Mouse (Mus musculus): ENCODE data around the gene Rasgrf1.

The Rasgrf1 gene

GRCm38 (mm10) chr9:89970886-89971486, 61.3 kb downstream of the Rasgrf1 start:
- no peak for DNase-seq (ENCODE audit: low spot score)

- no peak for DNase-seq (ENCODE audit: low spot score)
These were observed 62.6 kb downstream of the Rasgrf1 start for GRCm38 (mm10) chr9:89972321-89972720.

DNA sequence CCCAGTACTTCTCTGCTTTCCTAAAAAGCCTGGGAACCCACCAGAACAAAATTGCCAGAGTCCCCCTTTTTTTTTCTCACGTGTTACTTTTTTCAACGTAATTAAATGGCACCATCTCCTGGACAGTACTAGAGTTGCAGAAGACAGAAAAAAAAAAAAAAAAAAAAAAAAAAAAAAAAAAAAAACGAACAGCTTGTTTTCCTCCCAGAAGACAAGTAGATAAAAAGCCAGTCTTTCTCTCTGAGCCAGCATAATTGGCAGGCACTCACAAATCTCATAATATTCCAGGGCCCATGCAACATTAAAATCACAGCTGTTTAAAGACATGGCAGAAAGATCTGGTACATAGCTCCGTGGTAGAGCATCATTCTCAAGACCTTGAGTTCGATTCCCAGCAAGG, 64.1 kb downstream of the Rasgrf1 start:
- no peak for DNase-seq (ENCODE audit: low spot score)

DNA sequence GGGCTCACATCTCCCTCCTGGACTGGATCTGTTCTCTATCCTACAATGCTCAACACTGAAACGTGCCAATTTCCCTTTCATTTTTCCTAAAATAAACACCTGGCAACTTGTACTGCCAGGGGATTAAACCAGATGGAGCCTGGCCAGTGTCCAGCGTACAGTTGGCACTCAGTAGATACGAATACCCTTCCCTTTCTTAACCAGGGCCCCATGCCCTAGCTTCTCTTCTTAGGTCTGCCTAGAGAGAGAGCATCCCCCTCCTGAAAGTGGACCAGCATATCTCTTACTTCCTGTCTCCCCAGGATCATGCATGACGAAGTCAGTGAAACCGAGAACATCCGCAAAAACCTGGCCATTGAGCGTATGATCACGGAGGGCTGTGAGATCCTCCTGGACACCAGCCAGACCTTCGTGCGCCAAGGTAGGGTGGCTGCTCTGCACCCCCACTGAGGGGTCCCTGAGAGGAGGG, 64.8 kb downstream of the Rasgrf1 start:
- no peak for DNase-seq (ENCODE audit: low spot score)

- no peak for DNase-seq (ENCODE audit: low spot score)
These were observed 66.7 kb downstream of the Rasgrf1 start for GRCm38 (mm10) chr9:89976366-89976940.

DNA sequence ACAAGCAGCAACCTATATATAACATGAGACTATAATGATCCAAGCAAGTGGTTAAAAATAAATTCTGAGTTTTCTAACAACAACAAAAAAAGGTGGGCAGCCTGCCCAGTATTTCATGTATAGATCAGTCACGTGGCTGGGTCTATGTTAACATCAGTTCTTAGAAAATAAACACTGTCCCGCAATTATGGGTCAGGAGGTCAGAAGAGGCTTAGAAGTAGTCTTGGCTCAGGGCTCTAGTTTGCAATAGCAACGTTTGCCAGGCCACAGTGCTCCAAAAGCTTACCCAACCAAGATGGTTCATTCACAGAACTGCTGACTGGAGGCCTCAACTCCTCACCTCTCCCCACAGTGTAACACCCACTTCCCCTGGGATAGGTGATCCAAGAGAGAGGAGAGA, 69.5 kb downstream of the Rasgrf1 start:
- no peak for DNase-seq (ENCODE audit: low spot score)

- DNase-seq (ENCODE audit: low spot score): no peak
These were observed 72.5 kb downstream of the Rasgrf1 start for GRCm38 (mm10) chr9:89982256-89982655.

GRCm38 (mm10) chr9:89988053-89988452, 78.3 kb downstream of the Rasgrf1 start:
- no peak for DNase-seq (ENCODE audit: low spot score)

- DNase-seq (ENCODE audit: low spot score): no peak
These were observed 79.3 kb downstream of the Rasgrf1 start for GRCm38 (mm10) chr9:89988811-89989528.

DNA sequence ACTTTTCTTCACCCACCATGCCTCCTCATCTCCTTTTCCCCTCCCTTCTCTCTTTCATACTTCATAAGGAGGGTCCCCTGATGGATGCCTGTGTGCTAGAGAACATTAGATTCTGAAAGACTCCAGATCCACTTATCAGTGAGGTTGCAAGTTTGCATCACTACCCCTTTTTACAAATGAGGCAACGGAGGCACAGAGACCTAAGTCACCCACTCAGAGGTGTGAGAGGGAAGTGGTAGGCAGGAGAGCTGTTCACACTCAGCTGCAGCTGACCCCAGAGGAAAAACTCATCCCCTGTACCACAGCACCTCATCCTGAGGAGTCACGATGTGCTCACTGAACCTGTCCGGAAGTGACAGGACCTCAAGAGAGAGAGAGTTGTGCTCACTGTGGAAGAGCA, 96.7 kb downstream of the Rasgrf1 start:
- no peak for DNase-seq (ENCODE audit: low spot score)

- no peak for DNase-seq (ENCODE audit: low spot score)
These were observed 97.4 kb downstream of the Rasgrf1 start for GRCm38 (mm10) chr9:90007094-90007493.

DNA sequence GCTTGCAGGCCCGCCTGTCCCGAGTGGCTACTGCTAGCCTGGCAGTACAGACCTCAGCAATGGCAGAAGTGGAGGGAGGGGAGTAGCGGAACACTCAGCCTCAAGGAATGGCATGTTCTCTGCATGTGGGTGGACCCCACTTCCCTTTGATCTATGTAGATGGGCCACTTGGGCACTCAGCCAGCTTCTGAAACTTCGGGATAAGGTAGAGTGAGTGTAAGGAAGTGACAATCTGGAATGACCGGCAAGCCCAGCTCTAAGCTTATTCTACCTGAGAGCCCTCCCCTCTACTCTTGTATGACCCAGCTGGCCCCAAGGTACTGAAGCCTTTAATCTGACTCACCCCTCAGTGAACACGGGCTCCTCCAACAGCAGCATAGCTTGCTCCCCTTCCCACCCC, 98.4 kb downstream of the Rasgrf1 start:
- DNase-seq (ENCODE audit: low spot score): no peak

DNA sequence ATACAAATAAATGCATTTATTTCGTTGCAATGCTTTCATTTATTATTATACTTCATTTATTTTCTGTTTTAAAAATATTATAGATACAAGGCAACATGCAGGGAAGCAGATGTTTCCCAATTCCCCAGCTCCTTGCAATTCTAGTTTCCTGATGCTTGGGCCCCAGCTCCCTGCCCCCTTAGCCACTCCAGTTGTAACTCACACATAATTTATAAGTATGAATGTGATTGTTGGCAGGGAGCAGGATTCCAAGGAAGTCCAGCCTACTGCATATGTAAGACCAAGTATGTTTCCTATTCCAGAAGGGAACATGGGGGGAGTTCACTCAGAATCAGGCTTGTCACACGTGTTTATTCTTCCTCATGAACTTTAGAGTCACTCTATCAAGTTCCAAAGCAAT, 102.1 kb downstream of the Rasgrf1 start:
- no peak for DNase-seq (ENCODE audit: low spot score)

DNA sequence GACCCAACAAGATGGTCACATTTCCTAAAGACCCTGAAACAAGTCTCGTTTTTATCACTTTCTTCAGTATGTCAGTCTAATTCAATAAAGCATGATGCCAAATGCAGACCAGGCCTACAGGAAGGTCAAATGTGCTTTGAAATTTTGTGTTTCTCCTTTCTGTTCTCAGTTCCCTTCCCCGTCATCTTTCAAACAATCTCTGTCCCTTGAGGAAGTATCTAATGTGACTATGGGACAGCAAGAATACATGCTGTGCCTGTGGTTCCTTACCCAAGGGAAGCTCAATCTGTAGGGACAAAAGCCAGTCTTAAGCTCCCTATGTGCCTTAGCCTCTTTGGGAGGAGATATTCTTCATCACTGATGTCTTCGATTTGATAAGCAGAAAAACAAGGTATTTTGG, 104.9 kb downstream of the Rasgrf1 start:
- DNase-seq (ENCODE audit: low spot score): no peak

DNA sequence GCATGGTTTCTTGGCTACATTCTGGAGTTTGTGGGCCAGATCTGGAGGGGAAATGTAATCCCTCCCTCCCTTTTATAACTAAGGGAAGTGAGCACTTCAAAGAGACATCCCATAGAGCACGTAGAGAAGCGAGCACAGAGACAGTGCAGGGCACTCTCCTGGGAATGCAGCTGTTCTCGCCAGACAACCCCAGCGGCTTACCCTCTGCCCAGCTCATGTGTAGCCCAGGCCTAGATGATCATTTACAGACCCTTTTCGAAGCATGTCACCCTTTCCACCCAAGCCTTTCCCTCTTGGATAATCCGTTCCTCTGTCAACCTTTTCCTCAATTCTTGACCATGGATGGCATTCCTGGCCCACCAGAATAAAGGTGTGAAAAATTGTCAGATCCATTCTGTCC, 106.5 kb downstream of the Rasgrf1 start:
- no peak for DNase-seq (ENCODE audit: low spot score)

DNA sequence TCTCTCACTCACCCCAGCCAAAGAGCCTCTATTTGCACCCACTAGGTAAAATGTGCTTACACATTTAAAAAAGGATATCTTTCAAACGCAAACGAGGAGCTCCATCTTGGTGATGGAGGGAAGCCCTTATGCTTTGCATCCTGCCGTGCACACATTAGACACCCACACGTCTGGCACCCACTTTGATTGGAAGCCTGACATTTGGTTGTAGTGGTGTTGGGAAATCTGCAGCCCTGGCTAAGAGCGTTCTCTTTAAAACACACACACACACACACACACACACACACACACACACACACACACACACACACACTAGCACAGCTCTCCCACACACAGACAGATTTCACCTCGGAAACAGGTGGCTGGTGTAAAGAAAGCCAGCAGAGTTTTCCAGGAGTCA, 111.2 kb downstream of the Rasgrf1 start:
- DNase-seq (ENCODE audit: low spot score): no peak

DNA sequence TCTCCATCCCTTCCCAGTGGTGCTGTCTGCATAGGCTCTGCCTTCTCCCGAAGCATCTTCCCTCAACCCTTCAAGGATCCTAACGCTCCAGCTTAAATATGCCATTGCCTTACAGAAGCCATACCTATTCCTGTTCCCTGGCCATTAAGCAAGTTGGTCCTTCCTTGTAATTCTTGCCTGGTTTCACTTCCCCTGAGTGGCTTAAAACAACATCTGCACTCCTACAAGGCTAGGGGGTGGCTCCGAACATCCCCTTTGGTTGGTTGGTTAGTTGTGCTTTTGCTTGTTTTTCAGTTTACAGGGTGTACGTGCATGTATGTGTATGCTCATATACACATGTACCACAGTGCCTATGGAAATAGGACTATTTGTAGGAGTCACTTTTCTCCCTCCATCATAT, 111.7 kb downstream of the Rasgrf1 start:
- no peak for DNase-seq (ENCODE audit: low spot score)

- DNase-seq (ENCODE audit: low spot score): no peak
These were observed 118.0 kb downstream of the Rasgrf1 start for GRCm38 (mm10) chr9:90027709-90028108.

- DNase-seq (ENCODE audit: low spot score): no peak
These were observed 124.2 kb downstream of the Rasgrf1 start for GRCm38 (mm10) chr9:90033922-90034321.

- no peak for DNase-seq (ENCODE audit: low spot score)
These were observed 125.5 kb downstream of the Rasgrf1 start for GRCm38 (mm10) chr9:90035168-90035567.

DNA sequence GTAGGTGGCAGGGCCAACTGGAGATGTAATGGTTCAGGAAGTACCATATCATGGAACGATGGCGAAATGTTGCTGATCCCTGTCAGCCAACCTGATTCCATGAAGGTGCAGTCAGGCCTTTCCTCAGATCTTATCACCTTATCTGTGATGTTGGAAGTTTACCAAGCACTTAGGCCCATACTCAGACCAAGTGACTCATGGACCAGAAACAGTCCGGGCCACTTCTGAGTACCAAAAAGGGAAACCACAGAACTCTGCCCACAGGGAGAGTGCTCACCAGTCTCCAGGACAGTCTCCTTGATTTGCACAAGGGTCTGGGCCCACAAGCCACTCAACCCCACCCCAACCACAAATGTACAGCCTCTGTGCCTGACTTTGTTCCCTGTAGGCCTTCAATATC, 126.1 kb downstream of the Rasgrf1 start:
- DNase-seq (ENCODE audit: low spot score): no peak

DNA sequence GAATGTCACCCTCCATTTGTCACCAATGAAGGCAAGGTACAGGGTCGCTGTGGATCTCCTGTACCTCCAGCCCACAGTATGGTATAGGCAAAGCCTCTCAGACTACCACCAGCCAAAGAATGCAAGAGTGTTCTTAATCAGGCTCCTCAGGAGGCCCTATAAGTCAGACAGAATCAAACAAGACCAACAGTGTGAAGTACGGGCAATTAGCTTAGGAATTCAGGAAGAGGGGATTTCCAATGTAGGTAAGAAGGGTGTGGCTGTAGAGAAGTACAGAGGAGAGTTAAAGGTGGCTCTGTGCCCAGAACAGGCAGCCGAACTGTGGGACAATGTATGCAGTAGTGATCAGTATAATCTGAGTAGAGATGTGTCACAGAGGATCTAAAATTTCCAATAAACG, 126.6 kb downstream of the Rasgrf1 start:
- DNase-seq (ENCODE audit: low spot score): no peak

- DNase-seq (ENCODE audit: low spot score): no peak
These were observed 128.8 kb downstream of the Rasgrf1 start for GRCm38 (mm10) chr9:90038535-90038934.

DNA sequence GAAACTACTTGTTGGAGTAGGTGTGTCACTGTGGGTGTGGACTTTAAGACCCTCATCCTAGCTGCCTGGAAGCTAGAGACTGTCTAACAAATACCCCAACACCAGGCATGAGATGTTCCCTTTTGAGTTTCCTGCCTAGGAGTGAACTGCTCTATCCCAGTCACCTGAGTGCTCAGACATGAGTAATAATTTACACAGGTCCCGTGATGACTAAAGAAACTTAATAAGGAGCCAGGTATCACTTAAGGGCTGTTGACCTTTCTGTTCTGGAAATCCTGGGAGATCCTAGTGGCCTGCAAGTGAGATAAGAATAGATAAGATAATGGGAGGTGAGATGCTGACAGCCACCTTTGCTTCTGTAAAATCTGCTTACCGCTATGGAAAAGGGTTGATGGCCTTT, 131.2 kb downstream of the Rasgrf1 start:
- DNase-seq (ENCODE audit: low spot score): no peak

Measured in ovary, postnatal 36 days (tissue).